ENCODE assay signal across 22 mouse cellular contexts in genomic region chr11:32210623-32211022, GRCm38 (mm10). TPM values are rescaled to one million over a fixed set of nuclear protein-coding genes. Genes with fewer than 3 reads are reported as not detected.
DNase-seq lines count a peak whose midpoint lies in the region; ATAC-seq and TF ChIP-seq lines count a peak whose summit lies in the region.
"Had no signal": no experiment of that assay in that cellular context is flagged by ENCODE, and none has a peak within 500 bp of the region (broad histone marks: within the 10 kb centered on the region; RNA-seq: fewer than 3 reads in every experiment).

No protein-coding gene starts in this region.

- no peak for TF ChIP-seq CTCF in gastrocnemius, adult 2 months (IDR thresholded peaks at IDR 0.05)
- no peak for TF ChIP-seq CTCF in stomach, postnatal 0 days (IDR thresholded peaks at IDR 0.05; ENCODE audit: low read depth)

- intact Hi-C loops in gastrocnemius, adult 2 months (cut with DNase I): loop anchor here (10.0 kb wide), 1 partner anchor 114 kb away; no protein-coding TSS in a partner anchor

- no peak overlapping the region for H3K4me2 ChIP-seq in limb, embryonic 13.5 days (replicated peaks)
- no peak overlapping the region for H3K4me2 ChIP-seq in intestine, embryonic 16.5 days (ENCODE audit: low read depth, low read length)
- H3K4me2 ChIP-seq in stomach, postnatal 0 days (replicated peaks; ENCODE audit: low read depth): no peak overlapping the region
- no peak overlapping the region for H3K4me2 ChIP-seq in liver, embryonic 12.5 days
- H3K4me2 ChIP-seq: forebrain, embryonic 12.5 days; heart, embryonic 15.5 days; hindbrain, embryonic 15.5 days had no signal

- peaks cover 87% of the 10 kb centered on the region for H3K36me3 ChIP-seq in limb, embryonic 13.5 days
- H3K36me3 ChIP-seq in limb, embryonic 10.5 days: peaks cover 88% of the 10 kb centered on the region
- H3K36me3 ChIP-seq in intestine, embryonic 16.5 days (ENCODE audit: control insufficient read depth, insufficient read depth, low read length): peaks cover 43% of the 10 kb centered on the region
- H3K36me3 ChIP-seq in stomach, postnatal 0 days (ENCODE audit: control insufficient read depth, insufficient read depth, low read length): peaks cover 23% of the 10 kb centered on the region; the same call in 1 of the 2 replicates
- peaks cover 83% of the 10 kb centered on the region for H3K36me3 ChIP-seq in liver, embryonic 12.5 days

- TF ChIP-seq EP300 in stomach, postnatal 0 days (optimal IDR thresholded peaks at IDR 0.05): no peak

- peak; percentile 20; the same call in 1 of the 2 replicates for ATAC-seq in limb, embryonic 13.5 days (ENCODE audit: low FRiP score, low read depth)
- peak; percentile 13; the same call in 1 of the 2 replicates for ATAC-seq in intestine, embryonic 16.5 days
- peak; percentile 66 for ATAC-seq in stomach, postnatal 0 days (ENCODE audit: low FRiP score, low TSS enrichment)
- ATAC-seq in liver, embryonic 12.5 days: no peak
- ATAC-seq: forebrain, postnatal 0 days had no signal

- peak; percentile 14 for DNase-seq in gastrocnemius, adult 2 months
- DNase-seq in gastrocnemius, postnatal 10 days: no peak
- no peak for DNase-seq in limb, embryonic 10.5 days (ENCODE audit: low spot score)
- peak; percentile 64 for DNase-seq in stomach, postnatal 0 days (ENCODE audit: low spot score)
- DNase-seq: adrenal gland, postnatal 10 days; cerebellum, adult 11-12 months; cerebellum, adult 9-10 months; forebrain, postnatal 0 days; gastrocnemius, postnatal 36 days; heart, adult 11 months; heart, postnatal 14 days; kidney, adult 18-20 months had no signal

- H3K27ac ChIP-seq in gastrocnemius, adult 2 months: no peak overlapping the region
- H3K27ac ChIP-seq in limb, embryonic 13.5 days: no peak overlapping the region
- H3K27ac ChIP-seq in limb, embryonic 10.5 days: no peak overlapping the region
- H3K27ac ChIP-seq in intestine, embryonic 16.5 days (ENCODE audit: low read length): no peak overlapping the region
- H3K27ac ChIP-seq in stomach, postnatal 0 days (replicated peaks): 0 out of 2 replicates have a peak overlapping the region, but pooled peaks have one; percentile 40
- no peak overlapping the region for H3K27ac ChIP-seq in liver, embryonic 12.5 days
- H3K27ac ChIP-seq: forebrain, embryonic 12.5 days; heart, embryonic 10.5 days; heart, embryonic 15.5 days; hindbrain, embryonic 15.5 days had no signal

- no peak overlapping the region for H3K9ac ChIP-seq in limb, embryonic 13.5 days
- H3K9ac ChIP-seq in intestine, embryonic 16.5 days (ENCODE audit: low read depth, low read length): no peak overlapping the region
- no peak overlapping the region for H3K9ac ChIP-seq in stomach, postnatal 0 days (ENCODE audit: low read length)
- no peak overlapping the region for H3K9ac ChIP-seq in liver, embryonic 12.5 days
- H3K9ac ChIP-seq: forebrain, embryonic 12.5 days; forebrain, postnatal 0 days; heart, embryonic 15.5 days; hindbrain, embryonic 15.5 days had no signal

- WGBS in limb, embryonic 13.5 days: 91% methylated on average over 9 of the region's 9 CpGs
- WGBS in limb, embryonic 10.5 days: 88% methylated on average over 9 of the region's 9 CpGs
- 84% methylated on average over 9 of the region's 9 CpGs for WGBS in intestine, embryonic 16.5 days
- 78% methylated on average over 9 of the region's 9 CpGs for WGBS in stomach, postnatal 0 days
- WGBS in liver, embryonic 12.5 days (ENCODE audit: insufficient replicate concordance): 82% methylated on average over 9 of the region's 9 CpGs

- H3K4me1 ChIP-seq in limb, embryonic 13.5 days: peaks cover 7% of the 10 kb centered on the region
- peaks cover 10% of the 10 kb centered on the region for H3K4me1 ChIP-seq in limb, embryonic 10.5 days
- peaks cover 3% of the 10 kb centered on the region; the same call in 1 of the 2 replicates for H3K4me1 ChIP-seq in intestine, embryonic 16.5 days (ENCODE audit: control insufficient read depth, insufficient read depth, low read length)
- H3K4me1 ChIP-seq in stomach, postnatal 0 days (replicated peaks; ENCODE audit: control insufficient read depth, insufficient read depth): 0 out of 2 replicates have a peak, but pooled peaks cover 2% of the 10 kb centered on the region
- H3K4me1 ChIP-seq in liver, embryonic 12.5 days: peaks cover 14% of the 10 kb centered on the region

- no peak overlapping the region for H3K4me3 ChIP-seq in gastrocnemius, adult 2 months
- no peak overlapping the region for H3K4me3 ChIP-seq in limb, embryonic 13.5 days
- no peak overlapping the region for H3K4me3 ChIP-seq in limb, embryonic 10.5 days
- H3K4me3 ChIP-seq in intestine, embryonic 16.5 days (ENCODE audit: low read length): no peak overlapping the region
- H3K4me3 ChIP-seq in stomach, postnatal 0 days (ENCODE audit: low read depth, low read length): no peak overlapping the region
- no peak overlapping the region for H3K4me3 ChIP-seq in liver, embryonic 12.5 days
- H3K4me3 ChIP-seq: forebrain, embryonic 12.5 days; heart, embryonic 10.5 days; heart, embryonic 15.5 days; hindbrain, embryonic 15.5 days had no signal

- H3K9me3 ChIP-seq in limb, embryonic 13.5 days: no peaks in the 10 kb centered on the region
- no peaks in the 10 kb centered on the region for H3K9me3 ChIP-seq in limb, embryonic 10.5 days (replicated peaks)
- H3K9me3 ChIP-seq in intestine, embryonic 16.5 days (ENCODE audit: control insufficient read depth, low read length): no peaks in the 10 kb centered on the region
- H3K9me3 ChIP-seq in stomach, postnatal 0 days (ENCODE audit: control insufficient read depth, low read length): no peaks in the 10 kb centered on the region
- no peaks in the 10 kb centered on the region for H3K9me3 ChIP-seq in liver, embryonic 12.5 days (replicated peaks)
- H3K9me3 ChIP-seq: forebrain, embryonic 12.5 days; G1E; heart, embryonic 10.5 days; heart, embryonic 15.5 days; hindbrain, embryonic 15.5 days had no signal

- H3K27me3 ChIP-seq in limb, embryonic 13.5 days: no peaks in the 10 kb centered on the region
- H3K27me3 ChIP-seq in limb, embryonic 10.5 days (ENCODE audit: low read depth, poor library complexity, severe bottlenecking): no peaks in the 10 kb centered on the region
- H3K27me3 ChIP-seq in intestine, embryonic 16.5 days (replicated peaks; ENCODE audit: control insufficient read depth, insufficient read depth, low read length): no peaks in the 10 kb centered on the region
- no peaks in the 10 kb centered on the region for H3K27me3 ChIP-seq in stomach, postnatal 0 days (ENCODE audit: control insufficient read depth, insufficient read depth, low read length)
- no peaks in the 10 kb centered on the region for H3K27me3 ChIP-seq in liver, embryonic 12.5 days (replicated peaks)
- H3K27me3 ChIP-seq: forebrain, embryonic 12.5 days; heart, embryonic 15.5 days; hindbrain, embryonic 15.5 days had no signal

RNA-seq across cellular contexts. Expression of gene Snrnp25, which starts 5.4 kb away (rescaled TPM):
- 1 to 10 TPM; 9.5 to 9.7 TPM for total RNA-seq in gastrocnemius, adult 2 months (2021)
- total RNA-seq in gastrocnemius, postnatal 10 days (2021): 1 to 10 TPM; 7.6 to 8.6 TPM
- polyA plus RNA-seq in limb, embryonic 13.5 days (2015; fragmentation: Nextera tagmentation; extraction: Ambion mirVana): 58.7 and 66.4 TPM in 2 replicates
- 115 and 121 TPM in 2 replicates for polyA plus RNA-seq in limb, embryonic 10.5 days (2016; fragmentation: Nextera tagmentation; extraction: Ambion mirVana)
- polyA plus RNA-seq in intestine, embryonic 16.5 days (2015; fragmentation: Nextera tagmentation; extraction: Ambion mirVana): 40.7 and 45.6 TPM in 2 replicates
- 50.5 and 54.3 TPM in 2 replicates for polyA plus RNA-seq in stomach, postnatal 0 days (2015; fragmentation: Nextera tagmentation; extraction: Ambion mirVana)
- polyA plus RNA-seq in liver, embryonic 12.5 days (2016; fragmentation: Nextera tagmentation; extraction: Ambion mirVana): 103 TPM in 2 replicates

RNA-seq across cellular contexts. Expression of gene Il9r, which starts 10.5 kb away (rescaled TPM):
- not detected for total RNA-seq in gastrocnemius, adult 2 months (2021)
- not detected for total RNA-seq in gastrocnemius, postnatal 10 days (2021)
- 0.14 and 0.50 TPM in 2 replicates for polyA plus RNA-seq in limb, embryonic 13.5 days (2015; fragmentation: Nextera tagmentation; extraction: Ambion mirVana)
- polyA plus RNA-seq in limb, embryonic 10.5 days (2016; fragmentation: Nextera tagmentation; extraction: Ambion mirVana): not detected in 2 replicates
- 0.02 and 0.11 TPM in 2 replicates for polyA plus RNA-seq in intestine, embryonic 16.5 days (2015; fragmentation: Nextera tagmentation; extraction: Ambion mirVana)
- 0.02 TPM in 1 of 2 replicates, not detected in the other for polyA plus RNA-seq in stomach, postnatal 0 days (2015; fragmentation: Nextera tagmentation; extraction: Ambion mirVana)
- polyA plus RNA-seq in liver, embryonic 12.5 days (2016; fragmentation: Nextera tagmentation; extraction: Ambion mirVana): 0.22 and 0.30 TPM in 2 replicates
- total RNA-seq: forebrain, postnatal 0 days; gastrocnemius, adult 18-20 months; gastrocnemius, postnatal 36 days had no signal
- polyA plus RNA-seq: embryonic facial prominence, embryonic 11.5 days; forebrain, embryonic 12.5 days; forebrain, postnatal 0 days; hindbrain, embryonic 15.5 days had no signal

RNA-seq across cellular contexts. Expression of gene Rhbdf1, which starts 11.5 kb away (rescaled TPM):
- total RNA-seq in gastrocnemius, adult 2 months (2021): 10 to 100 TPM; 17.9 to 19.9 TPM
- 10 to 100 TPM; 26.3 to 35.3 TPM for total RNA-seq in gastrocnemius, postnatal 10 days (2021)
- polyA plus RNA-seq in limb, embryonic 13.5 days (2015; fragmentation: Nextera tagmentation; extraction: Ambion mirVana): 59.3 and 63.4 TPM in 2 replicates
- polyA plus RNA-seq in limb, embryonic 10.5 days (2016; fragmentation: Nextera tagmentation; extraction: Ambion mirVana): 28.1 and 31.1 TPM in 2 replicates
- 50.3 and 51.5 TPM in 2 replicates for polyA plus RNA-seq in intestine, embryonic 16.5 days (2015; fragmentation: Nextera tagmentation; extraction: Ambion mirVana)
- polyA plus RNA-seq in stomach, postnatal 0 days (2015; fragmentation: Nextera tagmentation; extraction: Ambion mirVana): 35.8 and 38.5 TPM in 2 replicates
- polyA plus RNA-seq in liver, embryonic 12.5 days (2016; fragmentation: Nextera tagmentation; extraction: Ambion mirVana): 12.0 and 14.1 TPM in 2 replicates

RNA-seq across cellular contexts. Expression of gene Mpg, which starts 15.7 kb away (rescaled TPM):
- 1 to 10 TPM; 3.1 to 5.3 TPM for total RNA-seq in gastrocnemius, adult 2 months (2021)
- 10 to 100 TPM; 11.2 to 14.3 TPM for total RNA-seq in gastrocnemius, postnatal 10 days (2021)
- 42.7 and 43.5 TPM in 2 replicates for polyA plus RNA-seq in limb, embryonic 13.5 days (2015; fragmentation: Nextera tagmentation; extraction: Ambion mirVana)
- polyA plus RNA-seq in limb, embryonic 10.5 days (2016; fragmentation: Nextera tagmentation; extraction: Ambion mirVana): 36.2 and 45.2 TPM in 2 replicates
- 32.6 and 33.8 TPM in 2 replicates for polyA plus RNA-seq in intestine, embryonic 16.5 days (2015; fragmentation: Nextera tagmentation; extraction: Ambion mirVana)
- 19.9 and 22.1 TPM in 2 replicates for polyA plus RNA-seq in stomach, postnatal 0 days (2015; fragmentation: Nextera tagmentation; extraction: Ambion mirVana)
- polyA plus RNA-seq in liver, embryonic 12.5 days (2016; fragmentation: Nextera tagmentation; extraction: Ambion mirVana): 25.7 and 27.2 TPM in 2 replicates

RNA-seq across cellular contexts. Expression of gene Nprl3, which starts 56.9 kb away (rescaled TPM):
- 10 to 100 TPM; 25.6 to 29.6 TPM for total RNA-seq in gastrocnemius, adult 2 months (2021)
- total RNA-seq in gastrocnemius, postnatal 10 days (2021): 10 to 100 TPM; 18.9 to 25.0 TPM
- polyA plus RNA-seq in limb, embryonic 13.5 days (2015; fragmentation: Nextera tagmentation; extraction: Ambion mirVana): 46.0 and 47.0 TPM in 2 replicates
- polyA plus RNA-seq in limb, embryonic 10.5 days (2016; fragmentation: Nextera tagmentation; extraction: Ambion mirVana): 43.7 and 51.8 TPM in 2 replicates
- polyA plus RNA-seq in intestine, embryonic 16.5 days (2015; fragmentation: Nextera tagmentation; extraction: Ambion mirVana): 28.3 and 34.6 TPM in 2 replicates
- 28.0 and 28.2 TPM in 2 replicates for polyA plus RNA-seq in stomach, postnatal 0 days (2015; fragmentation: Nextera tagmentation; extraction: Ambion mirVana)
- 34.6 and 39.1 TPM in 2 replicates for polyA plus RNA-seq in liver, embryonic 12.5 days (2016; fragmentation: Nextera tagmentation; extraction: Ambion mirVana)

Comparison
In these comparisons a context has a peak if more than half of its experiments do, and no peak if none do; other contexts are left out.
1. DNase-seq: peak in gastrocnemius, adult 2 months (single experiment) and stomach, postnatal 0 days (single experiment); none in gastrocnemius, postnatal 10 days (single experiment) and limb, embryonic 10.5 days (single experiment).